Mouse (Mus musculus) forebrain, embryonic 16.5 days (tissue): ENCODE results near the gene Fam214a. TPM values are rescaled to one million over a fixed set of nuclear protein-coding genes. Genes with fewer than 3 reads are reported as not detected.

Experiments used
- ATAC-seq: fragments of 200-750 bp; cut with Nextera tagmentation; 2 replicates; pipeline ENCODE4 v1.8.0; 2017; ENCODE audit warnings: mild to moderate bottlenecking, moderate library complexity
- H3K27ac ChIP-seq: fragments of 300-500 bp; sonication (generic); 2 replicates; pipeline ENCODE4 v1.5.1; 2014; ENCODE audit warnings: low read length, control low read depth
- H3K27me3 ChIP-seq: fragments of 300-500 bp; sonication (generic); replicated peaks from 2 replicates; pipeline ENCODE4 v1.6.1; 2014; ENCODE audit warnings: low read length; ENCODE audit not compliant: control insufficient read depth, insufficient read depth
- H3K36me3 ChIP-seq: fragments of 300-500 bp; sonication (generic); 2 replicates; pipeline ENCODE4 v1.6.1; 2014; ENCODE audit not compliant: control insufficient read depth, insufficient read depth
- H3K4me1 ChIP-seq: fragments of 300-500 bp; sonication (generic); replicated peaks from 2 replicates; pipeline ENCODE4 v1.6.1; 2014; ENCODE audit warnings: low read length; ENCODE audit not compliant: control insufficient read depth, insufficient read depth
- H3K4me2 ChIP-seq: fragments of 300-500 bp; sonication (generic); 2 replicates; pipeline ENCODE4 v1.6.1; 2014; ENCODE audit warnings: mild to moderate bottlenecking, low read length, control low read depth
- H3K4me3 ChIP-seq: fragments of 300-500 bp; sonication (generic); replicated peaks from 2 replicates; pipeline ENCODE4 v1.5.1; 2014; ENCODE audit warnings: mild to moderate bottlenecking, low read length, control low read depth
- H3K9ac ChIP-seq: fragments of 300-500 bp; sonication (generic); replicated peaks from 2 replicates; pipeline ENCODE4 v1.6.1; 2014; ENCODE audit warnings: low read depth, low read length, control low read depth
- H3K9me3 ChIP-seq: fragments of 300-500 bp; sonication (generic); 2 replicates; pipeline ENCODE4 v1.6.1; 2016; ENCODE audit warnings: low read length; ENCODE audit not compliant: control insufficient read depth
- WGBS: fragments of 180-500 bp; shearing (Covaris S2); extraction: QIAGEN DNeasy Blood & Tissue Kit; methylation state at CpG from one replicate; pipeline ENCODE4 v1.1.7; 2014; 5-methylcytosine and 5-hydroxymethylcytosine counted together
- polyA plus RNA-seq: library from polyadenylated mRNA; unstranded; fragments of >200 nt; fragmentation: Nextera tagmentation; extraction: Ambion mirVana; gene quantifications from 2 replicates; pipeline ENCODE4 v1.2.1, GENCODE M21; 2015

Fam214a gene
- polyA plus RNA-seq, 1 experiment from 2014 or later, result 30.1 TPM

DNA sequence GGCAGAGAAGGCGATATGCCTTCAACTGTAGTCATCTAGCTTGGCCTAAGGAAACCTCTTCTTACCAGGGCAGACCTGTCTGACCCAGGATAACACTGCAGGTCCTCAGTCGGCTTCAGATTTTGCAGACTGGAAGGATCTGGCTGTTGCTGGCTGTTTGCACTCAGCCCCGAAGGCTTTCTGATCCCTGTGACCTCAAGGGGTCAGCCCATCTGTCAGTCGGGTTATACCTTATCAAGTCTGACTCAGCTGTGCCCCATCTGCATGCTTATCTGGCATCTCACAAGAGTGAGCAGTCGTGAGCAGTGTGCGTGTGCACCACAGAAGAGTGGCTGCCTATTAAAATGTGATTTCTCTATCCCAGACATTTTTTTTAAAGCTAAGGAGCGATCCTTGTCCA lies 71.4 kb downstream of the Fam214a start:
- ATAC-seq, result no peak
- Histone ChIP-seq H3K4me3 (no peak overlapping the region), H3K4me2 (no peak overlapping the region), H3K27ac (no peak overlapping the region), H3K36me3 (peaks cover 20% of the 10 kb centered on the region), H3K27me3 (no peaks in the 10 kb centered on the region), H3K4me1 (no peaks in the 10 kb centered on the region), H3K9me3 (no peaks in the 10 kb centered on the region), H3K9ac (no peak overlapping the region)
- 78% methylated on average over 7 of the region's 7 CpGs for WGBS

DNA sequence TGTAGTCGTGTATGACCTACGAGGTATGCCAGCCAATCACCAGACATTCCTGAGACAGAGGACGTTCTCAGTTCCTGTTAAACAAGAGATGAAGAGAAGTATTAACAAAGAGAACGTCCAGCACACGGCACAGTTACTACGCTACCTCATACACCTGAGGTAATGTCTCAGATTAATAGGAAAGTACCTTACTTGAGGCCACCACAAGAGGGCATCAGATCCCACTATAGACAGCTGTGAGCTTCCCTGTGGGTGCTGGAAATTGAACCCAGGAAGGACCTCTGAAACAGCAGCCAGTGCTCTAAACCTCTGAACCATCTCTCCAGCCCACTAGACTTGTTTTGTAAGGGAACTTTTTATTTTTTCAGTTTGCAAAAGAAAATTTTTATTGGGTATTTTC lies 73.0 kb downstream of the Fam214a start:
- Histone ChIP-seq H3K4me2 (no peak overlapping the region), H3K27me3 (no peaks in the 10 kb centered on the region), H3K9ac (no peak overlapping the region), H3K4me3 (no peak overlapping the region), H3K9me3 (no peaks in the 10 kb centered on the region), H3K27ac (no peak overlapping the region), H3K4me1 (no peaks in the 10 kb centered on the region), H3K36me3 (peaks cover 6% of the 10 kb centered on the region)
- no peak for ATAC-seq
- WGBS, result 67% methylated on average over 6 of the region's 6 CpGs

DNA sequence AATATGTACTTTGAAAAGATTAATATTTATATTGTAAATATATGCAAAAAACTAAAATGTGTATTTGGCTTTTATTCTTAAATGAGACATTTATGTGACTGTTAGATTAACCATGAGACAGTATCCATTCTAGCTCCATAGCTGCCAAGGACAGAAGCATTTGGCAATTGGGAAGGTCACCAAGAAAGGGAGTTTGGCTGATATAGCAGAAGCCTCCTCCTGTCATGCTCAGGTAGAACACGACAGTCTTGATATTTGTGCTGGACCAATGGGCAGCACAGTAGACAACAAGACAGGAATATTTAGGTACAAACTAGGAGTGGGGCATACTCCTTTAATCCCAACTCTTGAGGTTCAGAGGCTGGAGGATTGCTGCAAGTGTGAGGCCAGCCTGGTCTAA lies 79.7 kb downstream of the Fam214a start:
- H3K36me3 ChIP-seq, result peaks cover 4% of the 10 kb centered on the region; the same call in 1 of the 2 replicates
- no peaks in the 10 kb centered on the region for H3K4me1 ChIP-seq
- no peak overlapping the region for H3K9ac ChIP-seq
- H3K4me3 ChIP-seq, result no peak overlapping the region
- no peak for ATAC-seq
- WGBS, result 93% methylated on average over 1 of the region's 1 CpGs
- H3K27ac ChIP-seq, result no peak overlapping the region
- H3K9me3 ChIP-seq, result no peaks in the 10 kb centered on the region
- no peaks in the 10 kb centered on the region for H3K27me3 ChIP-seq
- no peak overlapping the region for H3K4me2 ChIP-seq

DNA sequence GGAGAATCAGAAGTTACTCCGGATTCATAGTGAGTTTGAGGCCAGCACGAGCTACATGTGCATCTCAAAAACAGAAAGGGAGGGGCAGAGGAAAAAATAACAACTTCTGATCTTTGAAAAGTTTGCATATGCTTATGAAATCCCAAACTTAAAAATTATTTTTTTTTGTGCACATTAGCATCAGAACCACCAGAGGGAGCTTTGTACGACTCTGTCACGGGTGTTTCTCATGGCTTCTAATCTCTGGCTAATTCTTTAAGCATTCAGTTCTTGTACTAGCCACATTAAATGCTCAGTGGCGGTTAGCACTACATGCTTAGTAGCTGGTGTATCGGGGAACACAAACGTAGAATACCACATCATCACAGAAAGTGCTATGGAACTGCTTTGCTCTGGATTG lies 80.5 kb downstream of the Fam214a start:
- no peaks in the 10 kb centered on the region for H3K9me3 ChIP-seq
- no peak overlapping the region for H3K9ac ChIP-seq
- no peak overlapping the region for H3K4me2 ChIP-seq
- WGBS, result 43% methylated on average over 7 of the region's 7 CpGs
- H3K27me3 ChIP-seq, result no peaks in the 10 kb centered on the region
- no peak overlapping the region for H3K4me3 ChIP-seq
- peaks cover 4% of the 10 kb centered on the region; the same call in 1 of the 2 replicates for H3K36me3 ChIP-seq
- H3K4me1 ChIP-seq, result peaks cover under 1% of the 10 kb centered on the region; the same call in 1 of the 2 replicates
- no peak overlapping the region for H3K27ac ChIP-seq
- no peak for ATAC-seq

DNA sequence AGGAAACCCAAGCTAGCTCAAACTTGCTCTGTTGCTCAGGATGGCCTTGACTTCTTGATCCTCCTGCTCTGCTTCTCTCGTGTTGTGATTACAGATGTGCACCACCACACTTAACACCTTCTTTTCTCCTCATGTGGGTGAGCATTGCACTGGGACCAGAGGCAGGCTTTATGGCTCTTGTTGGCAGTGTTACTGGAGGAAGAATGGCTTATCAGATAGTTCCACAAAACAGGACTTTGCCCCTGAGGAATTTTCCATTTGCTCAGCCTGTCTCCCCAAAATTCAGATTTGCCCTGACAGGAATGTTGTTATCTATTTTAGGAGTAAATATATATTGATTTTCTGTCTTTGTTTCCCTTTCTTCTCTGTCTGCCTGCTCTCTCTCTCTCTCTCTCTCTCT lies 82.0 kb downstream of the Fam214a start:
- Histone ChIP-seq H3K27me3 (no peaks in the 10 kb centered on the region), H3K36me3 (peaks cover 4% of the 10 kb centered on the region; the same call in 1 of the 2 replicates), H3K4me1 (peaks cover 14% of the 10 kb centered on the region), H3K4me2 (no peak overlapping the region), H3K4me3 (no peak overlapping the region), H3K27ac (no peak overlapping the region), H3K9ac (no peak overlapping the region), H3K9me3 (no peaks in the 10 kb centered on the region)
- ATAC-seq, result no peak
- WGBS, result 79% methylated on average over 1 of the region's 1 CpGs

DNA sequence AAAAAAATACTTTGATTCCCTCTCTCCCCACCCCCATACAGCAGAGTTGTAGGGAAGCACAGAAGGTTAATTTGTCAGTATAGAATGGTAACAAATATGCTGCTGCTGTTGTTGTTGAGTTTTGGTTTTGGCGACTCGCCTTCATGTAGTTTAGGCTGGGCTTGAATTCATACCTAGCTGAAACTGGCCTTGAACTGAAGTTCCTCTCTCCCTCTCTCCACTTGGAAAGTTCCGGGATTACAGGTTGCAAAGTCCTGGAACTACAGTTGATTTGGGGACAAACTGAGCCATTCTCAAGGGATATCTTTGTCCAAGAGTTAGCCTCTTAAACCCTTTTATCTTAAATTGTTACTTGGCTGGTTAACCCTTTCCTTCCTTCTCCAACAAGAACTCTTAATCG lies 83.3 kb downstream of the Fam214a start:
- H3K4me2 ChIP-seq, result no peak overlapping the region
- no peak for ATAC-seq
- no peak overlapping the region for H3K4me3 ChIP-seq
- no peaks in the 10 kb centered on the region for H3K9me3 ChIP-seq
- WGBS, result 83% methylated on average over 4 of the region's 4 CpGs
- H3K27ac ChIP-seq, result no peak overlapping the region
- H3K9ac ChIP-seq, result no peak overlapping the region
- H3K27me3 ChIP-seq, result no peaks in the 10 kb centered on the region
- peaks cover 4% of the 10 kb centered on the region; the same call in 1 of the 2 replicates for H3K36me3 ChIP-seq
- H3K4me1 ChIP-seq, result peaks cover 19% of the 10 kb centered on the region

DNA sequence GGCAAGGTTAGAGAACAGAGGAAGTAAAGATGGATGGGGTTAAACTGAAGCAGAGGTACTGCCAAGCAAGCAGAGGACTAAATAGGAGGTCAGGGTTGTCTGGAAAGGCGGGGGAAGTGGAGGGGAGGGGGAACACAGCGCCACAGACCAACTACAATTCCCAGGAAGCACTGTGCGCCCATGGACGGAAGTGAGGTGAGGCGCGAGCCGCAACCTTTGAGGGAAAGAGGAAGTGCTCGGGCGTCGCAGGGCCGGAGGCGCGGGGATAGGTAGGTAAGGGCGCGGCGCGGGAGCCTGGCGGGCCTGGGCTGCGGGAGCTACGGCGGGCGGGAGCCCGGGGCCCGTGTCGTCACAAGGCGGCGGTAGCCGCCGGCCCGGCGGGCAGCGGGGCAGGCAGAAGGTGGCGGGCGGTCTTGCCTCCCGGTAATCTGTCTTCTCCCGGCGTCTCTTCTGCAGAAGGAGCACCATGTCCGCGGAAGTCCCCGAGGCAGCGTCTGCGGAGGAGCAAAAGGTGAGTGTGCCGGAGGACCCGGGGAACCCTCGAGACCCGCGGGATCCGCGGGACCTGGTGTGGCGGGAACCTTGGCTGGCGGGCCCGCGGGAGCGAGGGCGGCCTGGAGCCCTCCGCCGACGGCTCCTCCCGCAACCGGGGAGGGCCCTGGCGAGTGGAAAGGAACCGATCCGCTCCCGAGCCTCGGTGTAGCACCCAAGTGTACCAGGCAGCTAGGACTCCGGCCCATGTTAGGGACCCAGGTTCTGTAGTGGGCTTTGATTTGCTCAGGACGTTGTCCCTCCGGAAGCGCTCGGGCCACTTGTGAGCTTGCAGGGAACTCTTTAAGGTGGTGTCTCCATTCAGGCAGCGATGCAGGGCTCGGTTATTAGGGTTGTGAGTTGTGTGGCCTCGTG lies 85.0 kb downstream of the Fam214a start, which contains the start of gene Arpp19:
Arpp19 (plus strand) TSS at position 164 of the 906 bp plus-strand sequence.
- Histone ChIP-seq H3K27me3 (no peaks in the 10 kb centered on the region), H3K36me3 (no peaks in the 10 kb centered on the region), H3K27ac (peak within 1 kb of the TSS; percentile 73), H3K4me3 (peak within 1 kb of the TSS; percentile 71), H3K9me3 (no peaks in the 10 kb centered on the region), H3K4me2 (peak within 1 kb of the TSS; percentile 75), H3K9ac (peak within 1 kb of the TSS; percentile 93), H3K4me1 (peaks cover 19% of the 10 kb centered on the region)
- WGBS, result under 1% methylated on average over 69 of the region's 73 CpGs
- ATAC-seq, result peak; percentile 98

DNA sequence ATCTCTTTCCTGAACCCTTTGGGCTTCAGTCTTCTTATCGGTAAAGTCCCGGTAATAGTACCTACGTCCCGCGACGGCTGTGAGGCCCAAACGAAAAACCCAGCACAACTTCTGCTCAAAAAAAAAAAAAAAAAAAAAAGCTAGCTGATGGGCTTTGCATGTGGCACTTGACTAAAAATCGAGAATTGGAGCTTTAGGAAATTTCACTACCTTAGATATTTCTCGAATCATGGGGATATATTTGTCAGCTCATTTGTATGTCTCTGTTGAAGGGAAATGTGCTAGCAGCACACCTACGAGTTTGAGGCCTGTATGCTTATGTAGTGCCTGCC lies 85.6 kb downstream of the Fam214a start:
- Histone ChIP-seq H3K27ac (peak overlapping the region; percentile 73; the same call in 1 of the 2 replicates), H3K9me3 (no peaks in the 10 kb centered on the region), H3K27me3 (no peaks in the 10 kb centered on the region), H3K4me1 (peaks cover 19% of the 10 kb centered on the region), H3K4me2 (peak overlapping the region; percentile 75), H3K4me3 (peak overlapping the region; percentile 71), H3K36me3 (0 out of 2 replicates have a peak, but pooled peaks cover 2% of the 10 kb centered on the region), H3K9ac (peak overlapping the region; percentile 93)
- WGBS, result 1% methylated on average over 10 of the region's 10 CpGs
- no peak for ATAC-seq

DNA sequence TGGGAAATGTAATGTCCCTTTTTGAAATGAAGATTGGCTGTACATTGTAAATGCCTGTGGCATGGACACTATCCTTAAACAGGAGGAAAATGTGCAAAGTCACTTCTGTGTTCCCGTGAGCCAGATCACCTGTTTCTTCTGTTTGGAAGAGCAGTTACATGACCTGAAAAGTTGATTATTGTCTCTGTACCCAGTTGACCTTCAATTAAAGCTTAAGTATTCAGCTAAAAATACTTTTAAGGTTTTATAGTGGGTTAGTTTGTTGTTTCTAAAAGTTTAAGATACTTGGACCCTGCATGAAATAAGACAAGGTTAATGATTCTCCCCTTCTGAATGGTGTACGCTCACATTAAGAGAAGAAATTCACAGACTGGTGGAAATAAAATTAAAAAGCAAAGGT lies 87.9 kb downstream of the Fam214a start:
- ATAC-seq, result no peak
- Histone ChIP-seq H3K36me3 (0 out of 2 replicates have a peak, but pooled peaks cover 2% of the 10 kb centered on the region), H3K4me3 (no peak overlapping the region), H3K27ac (no peak overlapping the region), H3K27me3 (no peaks in the 10 kb centered on the region), H3K9me3 (no peaks in the 10 kb centered on the region), H3K4me1 (peaks cover 19% of the 10 kb centered on the region), H3K9ac (no peak overlapping the region), H3K4me2 (no peak overlapping the region)
- WGBS, result 84% methylated on average over 2 of the region's 2 CpGs
